Mouse (Mus musculus) megakaryocyte-erythroid progenitor cell, adult 5-6 weeks (primary cell): ENCODE results near the gene Akap2. TPM values are rescaled to one million over a fixed set of nuclear protein-coding genes. Genes with fewer than 3 reads are reported as not detected.

Experiments used
- ATAC-seq: replicated peaks from 2 replicates; pipeline ENCODE4 v1.8.0; 2016; ENCODE audit warnings: mild to moderate bottlenecking, inconsistent platforms; ENCODE audit not compliant: severe bottlenecking, poor library complexity, low FRiP score, low TSS enrichment
- total RNA-seq, 2 experiments: library from RNA; stranded (forward) in 1 of 2; stranded (reverse) in 1 of 2; fragments of 200-1000, 215-1000 nt in 1 of 2; fragments of >200 nt in 1 of 2; fragmentation: Nextera tagmentation in 1 of 2; gene quantifications; 2 replicates each; pipeline ENCODE4 v1.2.3; 2014 to 2017

Gene Akap2
- total RNA-seq, 2 experiments from 2014 or later = 0.42 TPM; not detected in 1

- ATAC-seq = peak; percentile 19
Observed at GRCm38 (mm10) chr4:57782549-57783390, 65.3 kb downstream of the Akap2 start.

DNA sequence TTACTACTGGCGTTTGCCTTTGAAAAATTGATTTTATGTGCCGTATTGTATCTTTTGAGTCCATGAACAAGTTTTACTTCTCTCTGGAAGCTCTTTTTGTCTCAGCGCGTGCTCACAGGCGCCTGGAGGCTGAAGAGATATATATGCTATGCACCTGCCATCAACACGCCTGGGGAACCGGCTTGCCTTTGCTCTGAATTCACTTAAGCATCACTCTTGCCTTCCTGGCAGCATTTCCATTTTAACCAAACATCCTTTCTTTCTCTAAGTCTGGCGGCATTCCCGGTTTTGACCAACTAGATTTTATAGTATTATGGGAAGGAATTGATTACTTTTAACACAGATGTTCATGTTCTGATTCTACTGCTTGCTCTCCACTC, 65.9 kb downstream of the Akap2 start:
- ATAC-seq = no peak

DNA sequence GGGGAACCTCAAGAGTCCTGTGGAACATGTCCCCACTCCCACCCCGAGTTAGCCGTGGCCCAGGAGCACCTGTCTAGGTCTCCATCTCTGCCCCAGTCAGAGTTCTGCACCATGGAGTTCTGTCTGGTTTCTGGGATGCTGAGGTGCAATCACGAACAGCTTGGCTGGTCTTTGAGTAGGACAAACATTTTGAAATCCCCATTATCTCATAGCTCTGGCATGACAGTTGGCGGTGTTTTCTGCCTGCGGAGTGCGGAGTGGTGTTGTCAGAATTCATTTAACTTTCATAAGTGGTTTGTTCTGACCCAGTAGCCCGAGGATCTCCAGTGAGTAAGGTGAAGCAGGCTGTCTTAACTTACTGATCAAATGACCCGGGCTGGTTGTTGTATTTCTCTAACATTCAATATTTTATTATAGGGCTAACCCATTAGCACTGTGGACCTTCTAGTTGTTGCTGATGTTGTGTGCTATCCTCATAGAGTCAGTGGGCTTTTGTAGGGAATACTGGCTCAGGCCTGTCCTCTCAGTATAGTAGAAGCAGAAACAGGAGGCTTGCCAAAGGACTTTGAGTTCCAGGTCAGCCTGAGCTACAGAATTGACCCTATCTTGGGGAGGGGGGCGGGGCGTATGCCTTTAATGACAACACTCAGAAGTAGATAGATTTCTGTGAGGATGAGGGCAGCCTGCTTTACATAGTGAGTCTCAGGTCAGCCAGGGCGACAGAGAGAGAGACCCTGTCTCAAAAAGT, 66.6 kb downstream of the Akap2 start:
- no peak for ATAC-seq

GRCm38 (mm10) chr4:57788709-57789108, 71.3 kb downstream of the Akap2 start:
- peak; percentile 65; the same call in 1 of the 2 replicates for ATAC-seq

DNA sequence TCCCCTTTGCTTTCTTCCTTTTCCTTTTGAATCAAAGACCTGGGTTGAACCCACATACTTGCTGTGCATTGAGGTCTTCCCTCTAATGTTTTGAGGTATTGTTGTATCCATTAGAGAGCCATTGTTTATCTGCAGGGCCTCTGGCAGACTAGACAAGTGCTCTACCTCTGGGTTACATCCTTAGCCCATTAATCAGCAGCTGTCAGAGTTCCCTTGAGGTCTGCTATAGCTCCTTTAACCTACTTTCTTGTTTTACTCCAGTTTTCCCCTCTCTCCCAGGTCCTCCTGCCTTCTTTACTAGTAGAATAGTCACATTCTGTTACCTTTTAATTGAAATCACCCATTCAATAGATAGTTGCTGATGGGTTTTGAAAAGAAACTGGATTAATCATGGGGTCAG, 71.7 kb downstream of the Akap2 start:
- no peak for ATAC-seq

- peak; percentile 56 for ATAC-seq
Observed at GRCm38 (mm10) chr4:57793989-57794388, 76.5 kb downstream of the Akap2 start.

GRCm38 (mm10) chr4:57794547-57794946, 77.1 kb downstream of the Akap2 start:
- ATAC-seq = no peak

DNA sequence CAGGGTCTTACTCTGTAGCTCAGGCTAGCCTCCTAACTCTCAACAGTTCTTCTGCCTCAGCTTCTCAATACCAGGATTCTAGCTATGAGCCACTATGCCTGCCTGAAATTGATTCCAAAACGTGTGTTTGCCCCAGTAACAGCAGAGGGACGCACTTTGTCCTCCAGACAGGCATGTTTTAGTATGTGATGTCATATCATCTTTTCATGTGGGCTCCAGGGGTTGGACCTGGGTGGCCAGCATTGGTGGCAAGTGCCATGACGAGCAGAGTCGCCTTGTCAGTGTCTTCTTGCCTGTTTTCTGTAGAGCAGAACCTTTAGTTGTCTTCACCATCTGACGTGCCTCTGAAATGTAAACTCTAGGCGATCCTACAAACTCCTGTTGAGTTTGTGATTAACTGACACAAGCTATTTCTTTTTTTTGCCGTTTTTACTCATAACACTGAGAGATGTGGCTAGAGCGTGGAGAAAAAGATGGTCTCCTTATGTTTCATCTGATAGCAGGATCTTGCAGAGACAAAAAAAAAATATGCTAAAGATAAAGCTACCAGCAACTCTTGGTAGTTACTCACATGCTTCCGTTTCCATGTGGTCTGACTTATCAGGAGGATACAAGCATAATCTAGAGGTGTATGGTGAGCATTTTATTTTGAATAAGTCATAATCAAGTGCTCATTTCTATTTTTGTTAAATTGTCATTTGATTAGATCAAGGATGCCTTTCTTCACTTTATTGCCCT, 80.3 kb downstream of the Akap2 start:
- ATAC-seq = peak; percentile 50

GRCm38 (mm10) chr4:57798286-57799018, 81.0 kb downstream of the Akap2 start:
- ATAC-seq = peak; percentile 51

GRCm38 (mm10) chr4:57799297-57799696, 81.8 kb downstream of the Akap2 start:
- ATAC-seq = peak; percentile 67

DNA sequence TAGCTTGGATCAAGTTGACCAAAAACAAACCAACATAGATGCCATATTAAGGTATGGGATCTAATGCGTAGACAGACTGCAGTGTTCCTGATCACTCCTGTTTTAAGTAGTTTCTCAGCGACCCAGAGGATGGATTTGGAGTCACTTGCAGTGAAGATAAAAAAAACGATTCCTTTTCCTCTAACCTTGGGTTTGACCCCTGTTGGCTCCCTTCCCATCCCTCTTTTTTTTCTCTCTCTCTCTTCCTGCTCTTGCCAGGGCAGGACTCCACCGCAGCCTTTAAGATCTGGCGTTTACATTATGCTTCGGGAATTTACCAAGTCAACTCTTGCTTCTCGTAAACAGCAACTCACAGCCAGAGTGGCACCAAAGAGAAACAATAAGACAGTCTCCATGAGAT, 83.8 kb downstream of the Akap2 start:
- ATAC-seq = no peak

- no peak for ATAC-seq
Observed at GRCm38 (mm10) chr4:57801986-57802385, 84.5 kb downstream of the Akap2 start.

DNA sequence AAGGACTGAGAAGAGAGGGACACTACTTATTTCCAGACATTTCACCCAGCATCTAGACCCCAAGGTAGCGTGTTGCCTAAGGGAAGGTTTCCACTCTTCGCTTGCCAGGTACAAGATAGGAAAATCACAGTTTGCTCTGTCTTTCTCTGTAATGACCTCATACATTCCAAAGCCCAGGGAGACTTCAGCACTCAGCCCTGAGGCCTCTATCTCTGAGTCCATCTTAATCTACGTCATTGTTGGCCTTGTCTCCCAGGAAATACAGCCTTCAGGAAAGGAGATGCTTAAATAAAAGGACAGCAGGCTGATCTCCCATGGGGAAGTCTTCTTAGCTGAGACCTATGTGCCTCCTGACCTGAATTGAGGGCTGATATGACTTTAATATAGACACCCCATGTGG, 85.0 kb downstream of the Akap2 start:
- no peak for ATAC-seq

DNA sequence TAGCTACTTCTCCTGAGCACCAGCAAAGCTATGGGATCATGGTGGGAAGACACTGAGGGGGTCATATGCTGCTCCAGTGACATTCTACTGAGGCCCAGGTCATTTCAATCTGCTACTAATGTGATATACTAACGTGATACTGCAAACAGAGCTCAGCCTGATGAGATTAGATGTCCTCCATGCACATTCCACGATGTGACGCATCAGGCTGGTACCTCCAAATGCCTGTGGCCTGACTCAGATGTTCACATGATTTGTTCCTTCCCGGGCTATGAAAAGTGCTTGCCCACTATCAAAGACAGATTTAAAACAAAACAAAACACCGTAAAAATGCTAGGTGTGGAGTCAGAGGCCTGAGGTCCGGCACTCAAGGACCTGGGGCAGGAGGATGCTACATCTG, 87.4 kb downstream of the Akap2 start:
- ATAC-seq = no peak

- ATAC-seq = no peak
Observed at GRCm38 (mm10) chr4:57809449-57809848, 92.0 kb downstream of the Akap2 start.

DNA sequence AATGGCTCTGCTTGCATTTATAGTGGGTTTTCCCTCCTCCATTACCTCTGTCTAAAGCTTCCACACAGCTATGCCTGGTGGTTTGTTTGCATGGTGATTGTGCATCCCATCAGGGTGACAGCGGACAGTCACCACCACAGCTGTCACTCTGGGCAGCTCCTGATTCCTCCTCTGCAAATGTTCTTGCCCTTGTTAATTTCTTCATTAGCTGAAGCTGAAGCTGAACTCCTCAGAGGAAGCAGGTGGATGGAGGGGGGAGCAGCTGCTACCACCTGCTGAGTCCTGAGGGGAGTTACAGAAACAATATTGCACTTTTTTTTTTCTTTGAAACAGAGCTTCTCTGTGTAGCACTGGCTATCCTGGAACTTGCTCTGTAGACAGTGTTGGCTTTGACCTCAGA, 94.6 kb downstream of the Akap2 start:
- no peak for ATAC-seq

DNA sequence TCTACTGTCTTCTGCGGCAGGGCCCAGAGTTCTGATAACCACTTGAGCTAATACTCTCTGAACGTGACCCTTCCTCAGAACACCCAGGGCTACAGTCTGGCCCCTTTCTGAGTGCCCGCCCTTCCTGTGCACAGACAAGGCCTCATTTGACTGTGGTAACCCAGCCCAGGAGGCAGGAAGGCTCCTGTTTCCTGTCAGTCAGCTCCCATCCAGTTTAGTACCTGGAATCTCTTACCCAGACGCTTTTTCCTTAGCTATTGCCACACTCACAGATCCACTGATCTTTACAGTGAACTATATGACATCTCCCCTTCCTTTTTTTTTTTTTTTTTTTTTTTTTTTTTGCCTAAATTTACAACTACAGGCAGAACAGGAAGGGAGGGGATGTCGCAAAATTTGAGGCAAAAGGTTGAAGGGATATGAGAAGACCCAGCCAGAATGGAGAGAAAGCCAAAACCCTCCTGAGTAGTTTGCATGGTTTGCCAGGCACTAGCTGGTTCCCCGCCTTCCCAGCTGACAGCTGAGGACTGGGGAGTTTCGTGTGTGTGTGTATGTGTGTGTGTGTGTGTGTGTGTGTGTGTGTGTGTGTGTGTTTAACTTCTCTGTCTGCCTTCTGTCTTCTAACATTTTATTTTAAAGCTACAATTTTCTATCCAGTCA, 95.6 kb downstream of the Akap2 start:
- ATAC-seq = peak; percentile 52; the same call in 1 of the 2 replicates

DNA sequence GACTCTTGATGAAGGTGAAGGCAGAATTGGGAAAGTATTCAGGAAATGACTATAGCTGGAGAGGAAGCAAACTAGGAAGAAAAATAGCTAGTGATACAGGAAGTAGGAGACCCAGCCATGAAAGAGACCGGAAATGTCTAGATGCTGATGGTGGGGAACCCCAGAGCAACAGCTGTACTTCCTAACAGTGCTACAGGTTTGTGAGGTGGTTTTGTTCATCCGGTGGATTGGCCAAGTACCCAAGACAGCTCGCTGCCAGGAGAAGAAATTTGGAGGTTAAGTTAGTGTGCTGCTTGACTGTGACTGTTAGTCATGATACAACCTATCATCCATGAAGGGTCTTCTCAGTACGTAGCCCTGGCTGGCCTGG, 96.1 kb downstream of the Akap2 start:
- ATAC-seq = no peak

DNA sequence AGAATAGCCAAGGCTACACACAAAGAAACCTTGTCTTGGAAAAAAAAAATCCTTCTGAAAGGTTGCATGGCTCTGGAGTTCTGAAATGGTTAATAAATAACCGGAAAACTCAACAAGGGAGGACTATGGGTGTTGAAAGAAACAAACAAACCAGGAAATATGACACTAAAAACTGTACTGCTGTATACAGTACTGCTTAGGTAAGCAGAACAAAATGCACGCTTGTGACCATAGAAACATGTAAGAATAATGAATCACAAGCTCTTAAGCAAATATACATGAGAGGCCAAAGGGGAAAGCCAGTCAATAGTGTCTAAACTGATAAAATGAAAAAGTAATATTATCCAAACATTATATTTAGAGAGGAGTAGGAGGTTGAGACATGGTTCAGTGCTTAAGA, 97.9 kb downstream of the Akap2 start:
- ATAC-seq = no peak
